Mouse (Mus musculus): ENCODE measurements at regions not wholly inside any gene's neighbourhood (a gene's known extent, or its start where the extent isn't known, plus 50 kb on each side); places are given as distances from the start of the nearest gene placed in this dataset.

DNA sequence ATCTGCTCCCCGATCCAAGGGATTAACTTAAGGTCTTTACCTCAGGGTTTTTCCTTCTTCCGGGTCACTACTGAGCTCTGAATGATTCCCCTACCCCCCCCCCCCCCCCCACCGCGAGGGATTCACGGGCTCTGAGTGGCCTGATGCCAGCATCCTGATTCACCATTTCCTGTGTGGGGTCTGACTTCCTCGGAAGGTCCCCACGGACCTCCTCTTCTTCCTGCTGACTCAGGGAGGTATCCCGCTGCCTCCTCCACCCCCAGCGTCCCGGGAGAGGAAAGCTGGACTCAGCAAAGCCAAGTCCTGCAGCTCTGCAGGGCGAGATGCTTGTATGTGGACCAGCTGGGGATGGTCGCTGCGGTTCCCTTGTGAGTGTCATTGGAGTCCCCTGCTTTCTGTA is 110.5 kb upstream of the Zfp217 start:
- no peak for DNase-seq (ENCODE audit: low spot score)

DNA sequence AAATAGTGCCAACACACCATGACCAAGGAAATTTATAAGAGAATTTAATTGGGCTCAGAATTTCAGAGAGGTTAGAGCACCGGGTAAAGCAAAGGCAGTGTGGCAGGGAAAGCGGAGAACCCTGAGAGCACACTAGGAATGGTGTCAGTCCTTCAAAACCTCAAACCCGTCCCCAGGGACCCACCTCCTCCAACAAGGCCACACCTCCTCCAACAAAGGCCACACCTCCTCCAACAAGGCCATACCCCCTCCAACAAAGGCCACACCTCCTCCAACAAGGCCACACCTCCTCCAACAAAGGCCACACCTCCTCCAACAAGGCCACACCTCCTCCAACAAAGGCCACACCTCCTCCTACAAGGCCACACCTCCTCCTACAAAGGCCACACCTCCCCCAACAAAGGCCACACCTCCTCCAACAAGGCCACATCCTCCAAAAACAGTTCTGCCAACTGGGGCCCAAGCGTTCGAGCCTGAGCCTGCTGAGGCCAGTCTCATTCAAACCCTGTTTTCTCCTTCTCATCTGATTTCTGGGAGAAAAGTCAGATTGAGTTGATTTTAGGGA is 109.8 kb upstream of the Zfp217 start:
- DNase-seq (ENCODE audit: low spot score), result no peak

DNA sequence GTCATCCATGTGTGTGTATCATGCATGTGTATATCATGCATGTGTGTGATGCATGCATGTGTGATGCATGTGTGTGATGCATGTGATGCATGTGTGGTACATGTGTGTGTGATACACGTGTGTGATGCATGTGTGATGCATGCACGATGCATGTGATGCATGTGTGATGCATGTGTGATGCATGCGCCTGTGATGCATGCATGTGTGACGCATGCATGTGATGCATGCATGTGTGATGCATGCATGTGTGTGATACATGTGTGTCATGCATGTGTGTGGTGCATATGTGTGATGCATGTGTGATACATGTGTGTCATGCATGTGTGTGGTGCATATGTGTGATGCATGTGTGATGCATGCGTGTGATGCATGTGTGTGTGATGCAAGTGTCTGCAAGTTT is 108.1 kb upstream of the Zfp217 start:
- no peak for DNase-seq (ENCODE audit: low spot score)

DNA sequence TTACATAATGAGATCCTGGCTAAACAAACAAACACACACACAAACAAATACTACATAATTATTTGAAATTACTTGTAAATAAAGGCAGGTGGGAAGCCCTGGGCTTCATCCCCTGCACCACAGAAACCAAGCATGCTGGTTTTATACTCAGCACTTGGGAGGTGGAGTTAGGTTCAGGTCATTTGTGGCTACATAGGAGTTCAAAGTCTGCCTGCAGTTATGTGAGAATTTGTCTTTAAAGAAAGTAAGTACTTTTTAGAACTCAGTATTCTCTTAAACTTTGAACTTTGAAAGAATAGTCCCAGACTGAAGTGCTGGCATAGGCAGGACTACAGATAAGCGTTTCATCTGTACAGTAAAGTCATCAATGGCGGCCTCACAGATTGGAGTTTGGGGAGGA is 107.6 kb upstream of the Zfp217 start:
- DNase-seq (ENCODE audit: low spot score), result no peak

DNA sequence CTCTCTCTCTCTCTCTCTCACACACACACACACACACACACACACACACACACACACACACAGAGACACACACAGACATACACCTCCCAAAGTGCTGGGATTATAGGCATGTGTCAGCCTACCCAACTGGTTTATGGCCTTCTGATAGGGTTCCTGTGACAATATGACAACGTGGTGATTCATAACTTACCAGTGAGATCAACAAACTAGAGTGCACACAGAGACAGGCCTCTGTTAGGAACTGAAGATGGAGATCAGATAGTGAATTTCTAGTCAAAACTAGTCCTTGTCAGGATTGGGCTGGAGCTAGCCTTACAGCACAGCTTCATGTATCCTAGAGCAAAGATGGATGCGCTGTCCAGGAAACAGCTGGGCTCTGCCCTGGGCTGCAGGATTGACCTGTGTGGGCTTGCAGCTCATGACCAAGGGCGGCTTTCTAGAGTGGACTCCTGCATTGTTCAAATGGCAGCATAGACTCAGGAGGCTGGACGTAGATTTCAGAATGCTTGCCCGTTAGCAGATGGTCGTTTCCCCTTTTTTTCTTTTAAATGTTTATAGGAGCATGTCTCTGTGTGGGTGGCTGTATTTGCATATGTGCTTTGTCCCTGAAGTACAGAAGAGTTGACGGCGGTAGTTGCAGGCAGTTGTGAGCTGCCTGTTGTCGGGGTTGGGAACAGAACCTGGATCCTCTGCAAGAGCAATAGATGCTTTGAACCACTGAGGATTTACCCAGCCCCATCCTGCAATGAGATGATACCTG is 106.0 kb upstream of the Zfp217 start:
- no peak for DNase-seq (ENCODE audit: low spot score)

DNA sequence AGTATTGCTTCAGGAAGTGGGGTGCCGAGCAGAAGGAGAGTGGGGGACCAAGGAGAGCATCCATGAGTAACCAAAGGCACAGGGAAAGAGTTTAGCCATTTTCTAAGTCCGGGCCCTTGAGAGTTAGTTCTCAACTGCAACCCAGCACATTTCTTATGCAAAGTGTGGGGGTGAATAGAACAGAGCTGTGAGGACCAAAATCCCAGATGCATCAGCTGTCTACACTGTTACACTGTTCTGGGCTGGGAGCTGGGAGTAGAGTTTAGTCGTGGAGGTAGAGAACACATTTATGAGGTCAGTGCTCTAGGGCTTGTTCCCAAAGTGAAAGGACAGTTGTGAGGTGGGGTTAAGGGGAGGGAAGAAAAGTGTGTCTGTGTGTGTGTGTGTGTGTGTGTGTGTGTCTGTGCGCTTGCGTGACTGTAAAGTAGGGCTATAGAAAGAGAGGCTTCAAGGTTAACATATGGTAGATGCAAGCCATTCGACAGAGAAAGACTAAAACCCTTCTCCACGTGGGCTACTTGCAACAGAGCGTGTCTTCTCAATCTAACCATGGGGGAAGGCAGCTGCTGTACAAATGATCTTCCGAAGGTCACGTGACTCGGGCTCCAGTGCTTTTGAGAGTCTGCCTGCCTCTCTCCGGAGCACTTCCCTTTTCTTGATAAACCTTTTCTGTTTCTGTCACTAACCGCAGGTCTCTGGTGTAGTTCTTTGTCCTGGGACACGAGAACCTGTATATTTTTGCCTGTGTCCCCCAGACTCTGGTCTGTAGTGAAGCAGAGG is 104.5 kb upstream of the Zfp217 start:
- peak; percentile 40 for DNase-seq (ENCODE audit: low spot score)

DNA sequence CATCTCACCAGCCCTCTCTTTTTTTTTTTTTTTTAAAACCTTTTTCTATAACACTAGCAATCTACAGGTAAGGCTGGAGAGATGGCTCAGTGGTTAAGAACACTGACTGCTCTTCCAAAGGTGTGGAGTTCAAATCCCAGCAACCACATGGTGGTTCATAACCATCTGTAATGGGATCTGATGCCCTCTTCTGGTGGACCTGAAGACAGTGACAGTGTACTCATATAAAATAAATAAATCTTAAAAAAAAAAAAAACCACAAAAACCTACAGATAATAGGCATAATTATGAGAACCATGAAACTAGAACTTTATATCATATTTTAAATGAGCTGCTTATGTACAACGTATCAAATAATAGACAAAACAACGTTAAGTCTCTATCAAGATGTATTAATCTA is 102.8 kb upstream of the Zfp217 start:
- no peak for DNase-seq (ENCODE audit: low spot score)

DNA sequence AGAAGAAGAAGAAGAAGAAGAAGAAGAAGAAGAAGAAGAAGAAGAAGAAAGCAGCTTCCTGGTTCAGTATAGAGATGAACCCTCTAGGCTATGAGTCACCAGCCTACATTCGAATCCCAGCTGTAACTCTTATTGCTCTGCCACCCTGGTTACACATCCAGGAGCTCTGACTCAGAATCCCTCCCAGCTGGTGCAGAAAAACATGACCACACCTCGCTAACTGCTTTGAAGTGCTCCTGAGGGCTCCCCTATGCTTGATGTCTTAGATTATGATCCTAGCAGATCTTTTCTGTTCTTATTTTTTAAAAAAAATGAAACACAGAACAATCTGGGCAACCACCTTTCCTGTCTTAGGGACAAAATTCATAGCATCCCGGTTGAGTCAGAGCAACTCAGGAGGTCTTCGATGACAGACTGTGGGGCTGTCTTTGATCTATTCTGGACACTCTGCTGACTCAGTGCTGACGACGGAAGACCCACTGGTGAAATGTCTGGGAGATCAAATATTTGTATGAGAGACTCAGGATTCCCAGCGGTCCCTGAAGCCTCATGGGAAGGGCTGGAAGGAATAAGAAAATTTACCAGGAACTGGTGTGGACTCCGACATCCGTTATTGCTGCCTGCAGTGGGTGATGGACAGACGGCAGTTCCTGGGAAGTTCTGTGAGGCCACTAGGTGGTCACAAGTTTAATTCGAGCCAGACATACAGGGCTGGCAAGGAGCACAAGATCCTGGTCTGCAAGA is 100.0 kb upstream of the Zfp217 start:
- DNase-seq (ENCODE audit: low spot score), result no peak

DNA sequence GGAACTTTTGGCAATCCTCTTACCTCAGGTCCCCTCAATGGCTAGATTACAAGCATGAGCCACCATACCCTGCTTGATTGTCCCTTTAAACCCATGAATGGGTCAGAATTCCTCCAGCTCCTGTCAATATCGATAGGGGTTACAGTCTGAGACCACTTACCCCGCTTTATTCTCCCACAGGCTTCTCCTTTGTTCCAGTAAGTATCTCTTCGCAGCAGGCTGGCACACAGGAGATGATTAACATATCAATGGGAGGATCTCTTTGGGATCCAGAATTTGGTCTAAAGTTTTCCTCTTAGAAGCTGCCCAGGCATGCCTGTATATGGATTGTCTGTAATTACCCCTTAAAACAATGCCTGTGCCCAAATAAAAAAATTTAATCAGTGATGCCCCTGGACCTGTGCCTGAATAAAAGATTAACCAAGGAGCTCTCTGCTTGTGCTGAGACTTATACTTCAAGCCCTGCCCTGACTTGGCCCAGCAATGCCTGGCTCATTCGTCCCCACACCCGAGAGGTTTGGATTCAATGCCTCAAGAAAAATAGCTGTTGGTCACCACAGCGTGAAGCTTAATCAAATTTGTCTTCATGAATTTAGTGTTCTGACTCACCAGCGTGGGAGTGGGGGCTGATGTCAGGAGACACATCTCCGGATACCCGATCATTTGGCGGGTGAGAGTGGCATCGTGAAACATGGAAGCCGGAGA is 97.9 kb upstream of the Zfp217 start:
- DNase-seq (ENCODE audit: low spot score), result no peak

DNA sequence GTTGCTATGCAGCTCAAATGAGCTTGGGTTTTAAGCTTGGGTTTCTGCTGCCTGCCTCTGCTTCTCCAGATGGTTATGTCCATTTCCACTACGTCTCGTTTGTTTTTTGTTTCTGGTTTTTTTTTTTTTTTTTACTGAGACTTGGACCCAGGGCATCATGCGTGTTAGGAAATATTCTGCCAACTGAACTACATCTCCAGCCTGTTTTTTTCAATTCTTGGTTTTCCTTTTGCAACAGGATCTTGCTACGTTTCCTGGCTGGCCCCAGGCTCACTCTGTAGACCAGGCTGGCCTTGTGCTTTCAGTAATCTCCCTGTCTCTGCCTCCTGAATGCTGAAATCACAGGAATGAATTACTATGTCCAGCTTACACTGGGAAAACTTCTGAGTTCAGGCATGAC is 96.2 kb upstream of the Zfp217 start:
- no peak for DNase-seq (ENCODE audit: low spot score)

DNA sequence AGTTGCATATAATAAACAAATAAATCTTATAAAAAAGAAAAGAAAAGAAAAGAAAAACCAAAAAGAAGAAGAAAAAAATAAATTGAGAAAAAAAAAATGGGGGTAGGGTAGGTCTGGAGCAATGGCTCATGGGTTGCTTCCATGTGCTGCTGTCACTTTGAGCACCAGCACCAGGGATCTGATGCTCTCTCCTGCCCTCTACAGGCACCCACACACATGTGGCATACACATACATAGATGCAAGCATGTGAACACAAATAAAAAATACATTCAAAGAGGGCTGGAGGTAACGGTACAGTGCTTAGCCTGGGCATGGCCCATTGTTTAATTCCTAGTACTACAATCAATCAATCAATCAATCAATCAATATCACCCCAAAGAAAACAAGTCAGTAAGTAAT is 90.1 kb upstream of the Zfp217 start:
- DNase-seq (ENCODE audit: low spot score), result no peak

DNA sequence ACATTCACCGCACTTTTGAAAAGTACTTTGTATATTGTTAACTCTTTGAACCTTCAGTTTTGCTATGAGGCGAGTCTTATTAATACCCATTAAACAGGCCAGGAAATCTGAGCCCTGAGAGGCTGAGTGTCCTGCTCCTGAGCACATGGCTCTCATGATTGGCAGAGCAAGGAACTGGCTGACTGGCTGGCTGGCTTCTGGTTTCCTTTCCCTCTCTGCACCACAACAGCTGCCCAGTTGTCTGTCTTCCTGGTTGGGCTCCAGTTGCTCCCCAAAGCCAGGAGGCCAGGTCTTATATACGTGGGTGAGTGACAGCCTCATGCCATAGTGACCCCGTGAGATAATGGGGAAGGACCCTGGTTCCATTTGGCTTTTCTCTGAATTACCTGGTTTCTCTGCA is 85.5 kb upstream of the Zfp217 start:
- DNase-seq (ENCODE audit: low spot score), result no peak

DNA sequence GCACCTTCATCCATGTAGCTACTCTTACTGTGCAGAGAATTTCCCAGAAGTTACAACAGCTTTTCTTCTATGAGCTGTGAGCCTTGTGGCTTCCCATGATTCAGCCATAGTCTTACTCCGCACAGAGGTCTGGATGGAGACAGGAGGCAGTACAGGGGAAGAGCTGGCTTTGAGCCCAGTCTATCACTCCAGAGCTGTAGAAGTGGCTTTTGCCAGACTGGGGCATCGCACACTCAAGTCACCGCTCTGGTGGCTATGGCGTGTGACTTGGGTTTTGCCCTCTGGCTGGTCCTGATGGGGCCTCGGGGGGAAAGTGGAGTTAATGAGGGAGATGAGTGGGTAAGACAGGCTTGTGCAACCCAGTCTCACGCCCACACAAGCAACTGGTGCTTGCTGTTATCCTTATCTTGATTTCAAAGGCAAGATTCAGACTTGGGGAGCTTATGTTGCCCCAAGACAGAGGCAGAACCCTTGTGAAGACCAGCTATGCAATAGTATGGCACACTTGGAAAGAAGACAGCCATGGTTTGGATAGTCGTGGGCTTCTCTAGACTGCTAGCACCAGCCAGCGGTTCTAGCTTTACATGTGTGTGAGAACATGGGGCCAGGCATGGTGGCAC is 81.7 kb upstream of the Zfp217 start:
- DNase-seq (ENCODE audit: low spot score), result no peak

DNA sequence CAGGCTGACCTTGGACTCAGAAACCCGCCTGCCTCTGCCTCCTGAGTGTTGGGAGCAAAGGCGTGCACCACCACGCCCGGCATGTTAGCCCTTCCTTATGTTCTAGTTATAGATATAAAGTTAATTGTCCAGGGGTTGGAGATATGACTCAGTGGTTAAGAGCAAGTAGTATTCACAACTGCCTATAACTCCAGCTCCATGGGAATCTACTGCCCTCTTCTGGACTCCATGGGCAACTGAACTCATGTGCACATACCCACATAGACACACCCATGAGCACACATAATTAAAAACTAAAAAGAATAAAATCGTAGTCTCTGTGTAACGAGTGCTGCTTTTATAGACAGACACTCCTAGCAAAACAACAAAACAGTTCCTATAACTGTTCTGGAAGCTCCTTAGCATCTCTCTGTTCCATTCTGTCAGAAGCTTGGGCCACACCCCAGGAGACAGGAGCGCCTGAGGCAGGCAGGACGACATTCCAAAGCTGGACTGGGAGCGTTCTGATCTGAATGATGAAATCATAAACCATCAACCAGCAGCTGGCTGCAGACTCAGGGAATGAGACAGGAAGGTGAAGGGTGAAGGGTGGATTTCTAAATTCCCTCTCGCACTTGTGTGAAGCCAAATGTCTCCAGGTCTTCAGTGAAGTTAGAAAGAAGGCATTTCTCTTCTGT is 80.6 kb upstream of the Zfp217 start:
- DNase-seq (ENCODE audit: low spot score), result no peak

DNA sequence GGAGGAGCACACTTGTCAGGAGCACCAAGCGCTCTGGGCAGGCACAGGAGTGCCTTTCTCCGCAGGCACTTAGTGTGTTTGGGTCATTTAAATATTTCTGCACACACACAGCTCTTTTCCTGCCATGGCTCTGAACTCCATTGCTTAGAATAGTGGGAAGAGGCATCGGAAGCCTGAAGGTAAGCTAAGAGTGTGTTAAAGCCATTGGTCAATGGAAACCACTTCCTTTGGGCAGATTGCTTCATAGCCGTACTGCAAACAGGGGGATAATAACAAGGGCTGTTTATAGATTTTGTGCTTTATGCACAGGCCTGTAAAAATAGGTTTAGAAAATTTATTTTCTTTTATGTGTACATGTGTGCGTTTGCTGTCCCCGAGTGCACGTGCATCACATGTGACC is 76.0 kb upstream of the Zfp217 start:
- DNase-seq (ENCODE audit: low spot score), result no peak

DNA sequence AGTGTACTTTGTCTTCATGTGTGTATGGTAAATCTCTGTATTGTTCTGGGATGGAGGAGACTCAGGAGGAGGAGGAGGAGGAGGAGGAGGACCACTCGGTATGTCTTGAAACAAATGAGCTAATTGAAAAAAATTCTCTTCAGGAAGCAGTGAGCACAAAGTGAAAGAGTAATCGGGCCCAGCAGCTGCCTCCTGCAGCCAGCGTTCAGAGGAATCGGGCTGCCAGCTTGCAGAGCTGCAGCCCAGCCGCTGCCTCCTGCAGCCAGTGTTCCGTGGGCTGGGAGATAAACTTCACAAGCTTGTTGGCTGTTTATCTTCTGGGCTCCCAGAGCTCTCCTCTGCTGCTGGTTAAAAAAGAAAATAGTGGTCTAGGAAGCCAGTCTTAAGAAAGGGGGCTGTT is 74.9 kb upstream of the Zfp217 start:
- no peak for DNase-seq (ENCODE audit: low spot score)

DNA sequence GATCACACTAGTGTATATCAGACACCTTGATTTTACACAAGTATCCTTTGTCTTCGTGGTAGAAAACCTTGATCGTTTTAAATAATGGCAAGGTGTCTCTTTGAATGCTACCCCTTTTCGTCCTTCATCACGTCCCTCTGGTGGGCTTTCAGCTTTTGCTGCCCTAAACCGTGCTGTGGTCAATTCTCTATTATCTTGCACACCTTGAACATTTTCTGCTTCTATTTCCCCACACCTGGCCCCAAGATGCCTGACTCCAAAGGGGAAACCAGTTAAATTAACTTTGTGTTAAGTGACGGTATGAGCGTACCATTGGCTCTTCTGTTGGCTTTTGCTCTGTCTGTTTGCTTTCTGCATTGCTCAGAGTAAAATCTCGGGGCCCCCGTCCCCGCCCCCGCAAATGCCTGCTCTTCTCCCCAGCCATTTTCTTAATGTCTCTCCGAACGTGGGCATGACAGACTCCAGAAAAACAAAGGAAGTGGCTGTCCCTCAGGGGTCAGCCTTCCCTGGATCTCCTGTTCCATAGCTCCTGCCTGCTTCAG is 74.2 kb upstream of the Zfp217 start:
- DNase-seq (ENCODE audit: low spot score), result no peak

DNA sequence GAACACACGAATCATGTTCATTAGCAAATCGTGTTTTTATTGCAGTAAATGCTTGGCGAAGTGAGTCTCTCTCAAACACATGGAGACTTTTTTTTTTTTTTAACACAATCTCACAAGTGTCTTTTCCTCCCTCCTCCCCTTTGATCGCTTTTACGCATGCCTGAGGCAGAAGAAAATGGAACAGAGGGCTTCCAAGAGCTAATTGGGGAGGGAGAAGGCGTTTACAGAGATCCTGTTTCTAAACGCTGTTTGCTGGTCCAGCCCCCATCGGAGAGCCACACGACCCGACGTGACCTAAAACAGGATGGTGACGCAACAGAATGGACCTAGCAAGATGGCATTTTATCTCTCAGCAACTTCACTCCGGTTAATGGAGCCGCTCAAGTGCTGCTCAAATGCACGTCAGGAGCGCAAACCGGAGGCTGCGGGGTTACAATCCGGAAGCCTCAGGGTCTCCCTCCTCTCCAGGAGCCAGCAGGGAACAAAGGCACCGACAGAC is 73.0 kb upstream of the Zfp217 start:
- DNase-seq (ENCODE audit: low spot score), result no peak

DNA sequence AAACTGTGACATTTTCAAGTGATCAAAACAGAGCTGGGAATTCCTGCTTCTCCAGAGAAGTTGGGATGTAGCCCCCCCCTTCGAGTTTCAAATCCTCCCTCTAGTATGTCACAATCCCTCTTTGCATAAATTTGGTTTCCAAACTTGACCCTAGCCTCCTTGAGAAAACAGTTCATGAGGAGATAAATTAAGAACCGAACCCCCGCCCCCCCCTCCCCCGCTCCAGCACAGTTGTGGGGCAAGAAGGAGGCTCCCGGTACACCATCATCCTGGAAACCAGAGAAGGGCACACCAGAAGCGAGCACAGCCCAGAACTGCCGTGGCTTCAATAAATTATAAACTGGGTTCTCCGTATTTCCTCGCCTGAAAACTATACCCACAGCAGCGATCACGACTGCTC is 72.5 kb upstream of the Zfp217 start:
- no peak for DNase-seq (ENCODE audit: low spot score)

DNA sequence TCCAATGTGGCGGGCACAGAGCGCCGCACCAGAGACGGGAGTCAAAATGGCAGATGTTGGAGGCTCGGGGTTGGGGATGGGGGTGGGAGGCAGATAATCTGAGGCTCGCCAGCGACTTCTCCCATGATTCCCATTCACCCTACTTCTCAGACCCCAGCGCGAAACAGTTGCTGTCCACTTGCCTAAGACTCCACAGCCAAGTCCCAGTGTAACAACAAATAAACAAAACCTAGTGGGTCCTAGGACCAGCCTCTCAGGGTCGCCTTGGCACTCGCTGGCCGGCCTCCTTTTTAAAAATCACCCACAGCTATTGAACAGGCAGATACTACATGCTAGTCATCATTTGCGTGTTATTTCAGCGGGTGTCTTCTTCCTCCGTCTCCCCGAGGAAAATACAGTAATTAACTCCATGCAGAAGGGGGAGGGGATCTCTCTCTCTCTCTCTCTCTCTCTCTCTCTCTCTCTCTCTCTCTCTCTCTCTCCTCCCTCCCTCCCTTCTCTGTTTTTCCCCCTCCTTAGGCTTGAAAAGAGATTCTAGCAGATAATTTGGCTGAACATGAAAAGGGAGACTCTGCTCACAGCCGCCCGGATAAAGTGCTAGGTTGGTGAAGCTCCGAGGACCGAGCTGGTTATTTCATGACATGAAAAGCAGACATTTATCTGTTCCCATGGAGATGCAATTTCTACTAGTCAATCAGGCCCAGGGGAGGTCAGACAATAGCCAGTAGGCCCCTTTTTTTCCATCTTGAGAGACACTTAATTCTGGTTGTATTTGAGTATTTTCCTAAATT is 71.9 kb upstream of the Zfp217 start:
- no peak for DNase-seq (ENCODE audit: low spot score)

Data from layer of hippocampus, adult 9-10 months (tissue).